Mouse (Mus musculus): ENCODE data around the gene Cd164l2. TPM values are rescaled to one million over a fixed set of nuclear protein-coding genes. Genes with fewer than 3 reads are reported as not detected.
A peak's percentile ranks its signal among the peaks of the same experiment; 100 is the strongest.

The Cd164l2 gene
- total RNA-seq, 2 experiments from 2014 or later = 3.7 to 5.8 TPM

DNA sequence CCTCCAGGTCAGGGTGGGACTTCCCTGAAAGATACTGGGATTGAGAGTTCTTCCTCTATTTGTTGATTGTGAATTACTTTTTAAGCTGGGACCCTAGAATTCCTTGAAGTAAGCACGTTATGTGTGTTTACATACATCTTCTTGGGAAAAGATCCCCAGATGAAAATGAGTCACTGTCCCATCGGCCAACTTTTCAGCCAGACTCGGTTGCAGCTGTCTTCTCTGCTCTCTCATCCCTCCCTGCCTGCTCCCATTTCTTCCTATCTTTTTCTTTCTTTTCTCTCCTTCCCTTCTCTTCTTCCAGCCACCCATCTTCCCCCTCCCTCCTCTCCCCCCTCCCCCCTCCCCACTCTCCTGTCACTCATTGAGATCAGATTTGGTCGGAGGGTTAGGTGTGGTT, 16.9 kb upstream of the Cd164l2 start:
- DNase-seq = no peak

DNA sequence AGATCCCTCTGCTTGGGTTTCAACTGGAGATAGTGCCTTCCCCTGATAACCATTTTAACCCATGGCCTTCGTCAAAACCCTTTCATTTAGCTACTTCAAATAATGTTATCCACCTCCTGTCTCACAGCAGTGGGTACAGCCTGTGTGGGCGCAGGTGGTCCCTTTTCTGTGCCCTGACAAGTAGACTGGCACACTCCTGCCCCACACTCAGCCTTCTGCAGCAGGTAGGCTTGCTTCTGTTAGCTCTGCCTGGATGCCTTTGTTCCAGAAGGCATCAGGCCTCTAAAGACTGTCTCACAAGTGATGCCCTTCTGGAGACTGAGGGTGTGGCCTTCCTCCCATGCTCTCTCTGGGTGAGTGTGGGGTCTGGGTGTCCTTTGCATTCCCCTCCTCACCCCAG, 15.8 kb upstream of the Cd164l2 start:
- DNase-seq = no peak

DNA sequence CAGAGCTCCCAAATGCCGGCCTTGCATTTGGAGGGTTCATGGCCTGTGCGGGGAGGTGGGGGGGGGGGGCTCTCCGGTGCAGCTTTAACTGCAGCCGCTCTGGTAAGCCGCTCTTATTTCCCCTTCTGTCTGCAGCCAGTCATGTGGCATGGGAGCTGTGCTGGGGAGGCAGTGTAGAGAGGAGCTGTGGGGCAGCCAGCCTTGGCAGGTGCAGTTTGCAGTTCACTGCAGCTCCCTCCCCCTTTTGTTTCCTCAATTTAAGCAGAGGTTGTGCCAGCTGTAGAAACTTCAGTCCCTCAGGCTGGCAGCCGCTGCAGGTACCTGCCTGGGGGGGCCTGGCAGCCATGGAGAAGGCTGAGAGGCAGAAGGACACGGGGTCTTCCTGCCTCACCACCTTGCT, 15.1 kb upstream of the Cd164l2 start:
- DNase-seq = no peak

DNA sequence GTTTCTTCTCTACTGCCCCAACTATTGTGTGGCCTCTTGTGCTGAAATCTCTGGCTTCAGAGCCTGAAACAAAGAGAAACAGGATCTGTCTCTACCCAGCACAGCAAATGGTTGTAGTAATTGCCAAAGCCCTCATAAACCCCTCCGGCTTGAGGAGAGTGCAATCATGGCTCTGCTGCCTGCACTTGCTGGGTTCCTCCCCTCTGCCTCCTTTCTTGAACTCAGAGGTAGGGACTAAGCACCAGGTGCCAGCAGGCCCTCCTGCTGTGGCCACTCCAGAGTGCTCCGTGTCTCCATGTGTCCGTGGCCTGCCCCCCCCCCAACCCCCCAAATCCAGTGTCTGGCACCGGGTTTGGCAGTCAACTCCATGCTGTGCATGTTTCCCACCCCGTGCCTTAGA, 14.6 kb upstream of the Cd164l2 start:
- DNase-seq = no peak

DNA sequence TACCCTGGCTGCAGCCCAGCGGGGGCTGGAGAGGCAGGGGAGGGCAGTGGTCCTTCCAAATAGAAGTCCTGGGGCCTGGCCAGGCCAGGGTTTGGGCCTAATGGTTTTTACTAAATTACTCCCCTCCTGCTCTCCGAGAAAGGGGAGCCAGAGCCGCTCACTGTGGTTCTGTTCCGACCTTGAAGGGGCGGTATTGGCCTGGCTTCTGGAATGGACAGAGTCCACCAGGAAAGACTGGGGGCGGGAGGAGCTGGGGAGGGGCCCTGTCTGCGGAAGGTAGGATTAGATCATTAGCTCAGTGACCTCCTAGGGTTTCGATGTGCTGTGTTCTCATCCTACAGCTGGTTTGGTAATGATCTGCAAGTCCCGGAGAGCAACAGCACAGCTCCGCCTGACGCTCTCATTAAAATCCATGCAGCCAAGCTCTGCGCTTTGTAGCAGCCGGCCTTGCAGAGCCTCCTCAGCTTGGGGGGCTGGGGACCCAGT, 14.1 kb upstream of the Cd164l2 start:
- DNase-seq = no peak

DNA sequence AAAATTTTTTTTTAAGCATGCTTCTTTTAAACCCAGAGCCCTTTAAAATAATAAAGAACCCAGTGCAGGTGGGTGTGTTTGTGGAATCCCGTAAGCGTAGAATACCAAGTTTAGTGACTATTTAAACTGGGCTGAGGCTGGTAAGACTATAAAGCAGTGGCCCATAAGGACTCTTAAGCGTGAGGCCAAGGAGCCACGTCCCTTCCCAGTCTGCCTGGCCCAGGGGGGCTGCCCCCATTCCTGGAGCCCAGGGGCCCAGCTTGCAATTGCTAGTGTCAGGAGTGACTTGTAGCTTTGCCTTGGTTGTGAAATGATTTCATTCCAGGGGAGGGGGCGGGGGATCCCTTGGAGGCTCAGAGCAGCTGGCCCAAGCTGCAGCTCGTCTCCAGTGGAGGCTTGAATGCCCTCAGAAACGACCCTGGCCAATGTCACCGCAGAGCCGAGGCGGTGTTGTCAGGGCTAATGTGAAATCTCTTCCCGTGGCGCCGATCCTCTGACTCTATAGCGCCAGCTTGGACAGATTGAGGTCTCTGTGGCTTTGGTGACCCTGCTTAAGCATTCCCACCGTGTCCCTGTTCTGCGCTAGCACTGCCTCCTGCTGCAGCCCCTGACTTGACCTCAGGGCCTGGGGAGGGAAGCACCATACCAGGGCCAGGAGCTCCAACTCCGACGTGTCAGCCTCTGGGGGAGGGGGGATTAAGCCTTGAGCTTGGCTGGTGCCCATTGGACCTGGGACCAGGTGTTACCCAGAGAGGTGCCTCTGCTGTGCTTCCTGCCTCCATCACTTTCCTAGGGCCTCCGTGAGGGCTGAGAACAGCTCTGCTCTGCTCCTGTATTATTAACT, 13.4 kb upstream of the Cd164l2 start:
- DNase-seq = no peak

DNA sequence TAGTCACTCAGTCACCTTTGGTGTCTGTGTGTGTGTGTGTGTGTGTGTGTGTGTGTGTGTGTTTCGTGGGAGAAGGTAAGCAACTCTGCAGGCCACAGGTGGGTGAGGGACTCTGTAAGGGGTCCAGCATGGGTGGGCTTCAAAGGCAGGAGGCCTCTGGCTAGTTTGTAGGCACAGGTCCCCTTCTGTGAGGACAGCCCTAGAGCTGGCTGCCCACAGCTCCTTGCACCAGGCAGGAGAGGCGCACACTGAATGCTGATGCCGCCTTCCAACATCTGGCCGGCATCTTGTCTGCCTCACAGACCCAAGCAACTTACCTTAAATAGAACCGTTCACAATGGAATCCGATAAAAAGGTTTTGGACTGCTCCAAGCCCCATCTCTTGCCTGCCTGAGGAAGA, 12.2 kb upstream of the Cd164l2 start:
- no peak for DNase-seq

DNA sequence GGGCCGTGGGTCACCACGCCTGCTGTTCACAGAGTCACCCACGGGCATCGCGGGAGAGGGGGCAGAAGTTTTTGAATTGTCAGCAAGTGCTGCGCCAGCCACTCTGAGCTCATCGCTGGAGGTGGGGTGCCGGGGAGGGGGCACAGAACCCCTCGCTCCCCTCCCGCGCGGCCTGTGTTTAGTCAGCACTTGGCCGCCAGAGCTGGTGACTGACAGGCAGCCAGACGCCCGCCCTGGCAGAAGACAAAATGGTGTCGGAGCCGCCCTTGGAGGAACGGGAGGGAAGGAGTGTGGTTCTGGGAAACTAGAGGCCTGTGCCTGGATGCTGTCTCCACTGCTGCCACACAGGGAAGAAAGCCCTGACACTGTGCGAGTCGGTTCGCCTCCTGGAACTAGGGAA, 11.6 kb upstream of the Cd164l2 start:
- DNase-seq = peak; percentile 50 to 54

DNA sequence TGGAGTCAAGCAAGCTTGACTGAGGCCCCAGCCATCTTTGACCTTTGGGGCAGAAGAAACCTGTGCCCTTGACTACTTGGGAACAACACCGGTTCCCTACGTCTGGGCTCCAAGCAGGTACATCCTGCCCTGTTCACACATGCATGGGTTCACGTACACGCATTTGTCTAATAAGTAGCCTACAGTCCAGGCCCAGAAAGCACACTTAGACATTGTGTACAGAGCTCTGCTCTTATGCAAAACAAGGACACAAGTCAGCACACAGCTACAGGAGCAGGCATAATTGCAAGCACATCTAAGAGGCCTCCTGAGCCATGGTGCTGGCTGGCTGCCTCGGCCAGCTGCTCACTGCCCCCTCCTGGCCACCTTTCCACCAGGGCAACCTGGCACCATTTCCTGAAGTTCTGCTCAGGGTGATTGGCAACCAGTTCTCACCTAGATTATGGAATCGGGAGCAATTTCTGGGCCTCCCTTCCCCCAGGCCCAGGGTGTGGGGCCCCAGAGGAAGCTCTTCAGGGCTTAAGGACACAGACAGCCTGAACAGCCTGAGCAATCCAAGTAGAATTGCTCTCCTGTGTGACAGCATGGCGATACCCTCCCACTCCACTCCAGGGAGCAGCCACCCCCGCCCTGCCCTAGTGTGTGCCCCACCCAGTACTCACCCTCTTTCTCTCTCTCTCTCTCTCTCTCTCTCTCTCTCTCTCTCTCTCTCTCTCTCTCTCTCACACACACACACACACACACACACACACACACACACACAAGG, 10.7 kb upstream of the Cd164l2 start:
- DNase-seq = peak in 1 of 2 experiments; percentile 42

DNA sequence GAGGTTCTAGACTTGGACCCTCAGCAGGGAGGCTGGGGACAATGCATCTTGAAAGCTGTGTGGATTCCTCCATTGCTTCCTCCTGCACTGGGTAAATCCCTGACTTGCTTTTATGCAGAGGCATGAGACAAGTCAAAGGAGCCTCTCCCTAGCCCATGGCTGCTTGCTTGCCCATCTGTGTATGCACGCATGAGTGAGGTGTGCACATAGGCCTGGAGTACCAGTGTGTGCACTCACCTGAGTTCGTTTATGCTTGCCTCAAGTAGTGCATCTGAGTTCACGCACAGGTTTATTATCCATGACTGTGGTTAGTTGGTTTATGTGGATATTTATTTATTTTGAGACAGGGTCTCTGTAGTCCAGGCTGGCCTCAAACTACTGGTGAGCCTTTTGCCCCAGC, 9.7 kb upstream of the Cd164l2 start:
- no peak for DNase-seq

DNA sequence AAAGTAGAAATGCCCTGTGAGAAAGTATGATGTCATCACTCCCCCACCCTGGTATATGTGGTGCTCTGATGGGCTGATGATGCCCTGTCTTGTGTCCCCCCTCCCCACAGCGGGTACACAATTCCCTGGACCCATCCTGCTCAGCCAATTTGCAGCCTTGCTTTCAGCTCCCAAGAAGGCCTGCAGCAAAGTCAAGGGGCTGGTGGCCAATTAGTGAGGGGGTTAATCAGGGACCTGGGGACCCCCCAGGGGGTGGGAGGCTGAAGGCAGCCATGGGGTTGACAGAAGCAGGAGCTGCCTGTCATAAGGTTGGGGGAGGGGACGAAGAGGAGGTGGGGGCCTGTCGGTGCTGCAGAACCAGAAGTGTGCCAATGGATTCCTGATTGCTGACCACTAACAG, 8.3 kb upstream of the Cd164l2 start:
- no peak for DNase-seq

DNA sequence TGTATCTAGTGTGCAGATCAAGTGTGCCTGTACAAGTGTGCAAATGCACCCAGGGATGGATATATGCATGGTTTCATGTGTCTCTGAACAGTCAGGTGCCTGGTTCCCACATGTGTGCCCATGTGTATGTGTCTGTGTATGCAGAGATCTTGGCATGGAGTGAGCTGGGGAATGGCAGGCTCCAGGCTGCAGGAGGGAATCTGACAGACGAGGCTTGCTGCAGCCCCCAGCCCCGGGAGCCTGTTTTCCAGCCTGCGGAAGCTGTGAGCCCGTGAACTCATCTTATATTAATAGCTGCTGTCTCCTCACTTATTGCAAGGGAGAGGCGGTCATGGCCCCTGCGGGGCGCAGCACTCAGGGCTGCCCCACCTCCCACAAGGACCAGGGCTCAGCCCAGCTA, 7.6 kb upstream of the Cd164l2 start:
- DNase-seq = no peak

DNA sequence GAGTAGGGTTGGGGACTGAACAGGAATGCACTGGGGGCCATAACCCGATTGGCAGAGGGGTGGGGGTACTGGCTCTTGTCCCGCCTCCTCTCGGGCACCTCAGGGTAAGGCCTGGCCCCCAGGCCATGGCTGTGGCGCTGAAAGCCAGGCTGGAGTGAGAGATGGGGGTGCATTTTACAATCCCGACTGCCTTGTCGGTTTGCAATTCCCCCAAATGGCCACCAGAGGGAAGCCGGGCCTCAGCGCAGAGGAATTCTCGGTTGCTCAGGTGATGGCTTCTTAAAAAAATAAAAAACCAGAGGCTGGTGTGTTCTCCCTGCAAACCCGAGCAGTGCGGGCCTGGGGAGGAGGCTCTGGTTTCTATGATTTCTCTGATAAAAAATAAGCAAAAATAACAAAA, 2.6 kb upstream of the Cd164l2 start:
- peak in 1 of 2 experiments; percentile 45 for DNase-seq

DNA sequence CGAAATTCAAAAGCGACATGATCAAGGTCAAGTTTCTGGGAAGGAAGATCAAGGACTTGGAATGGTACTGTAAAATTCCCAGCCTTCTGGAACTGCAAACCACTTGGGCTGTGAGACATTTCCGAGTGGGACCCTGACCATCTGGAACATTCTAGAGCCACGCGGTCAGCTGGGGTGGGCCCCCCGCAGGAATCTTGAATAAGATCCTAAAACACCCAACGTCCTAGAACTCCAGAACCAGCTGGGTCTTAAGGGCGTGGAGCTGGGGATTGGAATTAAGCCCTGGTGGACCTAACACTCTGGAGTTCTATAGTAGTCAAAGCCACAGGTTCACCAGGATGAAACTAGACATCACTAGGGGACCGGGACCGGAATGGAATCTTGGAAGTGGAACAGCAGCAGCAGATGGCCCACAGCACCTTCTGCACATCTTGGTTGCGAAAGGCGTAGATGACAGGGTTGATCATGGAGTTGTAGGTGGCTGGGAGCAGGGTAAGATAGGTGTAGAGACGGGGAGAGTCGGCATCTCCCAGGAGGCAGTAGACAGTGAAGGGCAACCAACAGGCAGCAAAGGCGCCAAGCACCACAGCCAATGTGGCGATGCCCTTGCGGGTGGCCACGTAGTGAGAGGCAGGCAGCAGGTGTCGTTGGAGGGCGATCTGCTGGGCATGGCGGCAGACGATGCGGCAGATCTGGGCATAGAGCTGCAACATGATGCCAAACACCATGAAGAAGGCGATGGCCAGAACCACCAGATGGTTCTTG, 1.7 kb upstream of the Cd164l2 start:
- no peak for DNase-seq

DNA sequence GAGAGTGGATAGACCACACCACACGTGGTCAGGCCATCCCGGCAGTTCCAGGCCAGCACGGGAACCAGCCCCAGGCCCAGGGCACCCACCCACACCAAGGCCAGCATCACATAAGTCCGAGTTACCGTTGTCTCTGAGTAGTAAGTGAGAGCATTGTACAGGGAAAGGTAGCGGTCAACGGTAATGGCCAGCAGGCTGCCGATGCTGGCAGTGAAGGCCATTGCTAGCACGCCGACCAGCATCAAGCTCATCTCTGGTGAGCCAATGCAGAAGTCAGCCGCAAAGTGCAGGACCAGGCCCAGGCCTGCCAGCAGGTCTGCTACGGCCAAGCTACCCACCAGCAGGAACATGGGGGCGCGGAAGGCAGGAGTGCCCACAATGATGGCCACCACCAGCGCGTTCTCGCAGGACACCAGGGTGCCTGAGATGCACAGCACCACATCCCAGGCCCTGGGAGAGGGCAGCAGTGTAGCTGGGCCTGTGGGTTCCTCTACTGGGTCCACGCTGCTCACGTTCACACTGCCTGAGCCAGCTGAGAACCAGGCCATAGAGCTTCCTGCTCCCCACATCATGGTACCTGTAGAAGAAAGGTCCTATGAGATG, 1.0 kb upstream of the Cd164l2 start:
- DNase-seq = no peak

DNA sequence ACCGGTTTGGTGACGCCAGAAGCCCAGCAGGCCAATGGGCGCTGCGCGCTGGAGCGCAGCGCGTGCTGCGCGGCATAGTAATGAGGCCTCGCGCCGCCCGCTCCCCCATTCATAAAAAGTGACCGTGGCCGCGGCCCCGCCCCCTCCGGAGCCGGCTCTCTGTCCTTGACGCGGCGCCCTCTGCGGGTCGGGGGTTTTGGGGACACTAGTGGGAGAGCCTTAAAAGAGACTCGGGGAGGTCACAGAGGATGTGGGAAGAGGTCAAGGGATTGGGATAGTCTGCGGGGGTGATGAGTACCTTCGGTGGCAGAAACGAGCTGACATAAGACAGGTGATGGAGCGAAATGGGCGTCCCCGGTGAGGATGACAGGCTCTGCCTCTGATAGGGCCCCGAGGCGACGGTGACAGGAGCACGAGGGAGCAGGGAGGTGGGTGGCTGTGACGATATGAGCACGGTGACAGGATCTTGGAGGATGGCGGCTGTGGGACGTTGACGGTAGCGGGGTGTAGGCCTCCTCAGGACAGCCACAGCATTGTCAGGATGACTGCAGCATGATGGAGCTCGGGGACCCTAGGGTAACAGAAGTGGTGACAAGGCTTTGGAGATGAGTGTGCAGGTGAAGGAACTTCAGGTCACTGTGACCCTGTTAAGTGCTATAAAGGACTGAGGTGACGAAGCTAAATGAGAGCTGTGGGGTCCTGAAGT, 784 bp downstream of the Cd164l2 start:
- DNase-seq = peak; percentile 81 to 82

DNA sequence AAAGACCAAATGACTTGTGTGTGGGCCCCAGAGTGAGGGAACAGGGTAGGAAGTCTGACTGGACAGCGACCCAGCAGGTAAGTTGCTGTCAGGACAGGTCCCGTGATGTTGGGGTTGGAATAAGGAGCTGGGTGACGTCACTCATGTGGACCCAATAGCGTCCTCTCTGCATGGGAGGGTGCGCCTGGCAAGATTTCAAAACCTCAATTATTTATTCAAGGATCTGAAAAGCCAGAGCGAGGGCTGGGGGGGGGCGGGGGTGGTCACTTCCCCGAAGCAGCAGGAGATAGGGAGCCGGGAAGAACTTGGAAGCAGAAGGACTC, 1.3 kb downstream of the Cd164l2 start:
- DNase-seq = no peak

DNA sequence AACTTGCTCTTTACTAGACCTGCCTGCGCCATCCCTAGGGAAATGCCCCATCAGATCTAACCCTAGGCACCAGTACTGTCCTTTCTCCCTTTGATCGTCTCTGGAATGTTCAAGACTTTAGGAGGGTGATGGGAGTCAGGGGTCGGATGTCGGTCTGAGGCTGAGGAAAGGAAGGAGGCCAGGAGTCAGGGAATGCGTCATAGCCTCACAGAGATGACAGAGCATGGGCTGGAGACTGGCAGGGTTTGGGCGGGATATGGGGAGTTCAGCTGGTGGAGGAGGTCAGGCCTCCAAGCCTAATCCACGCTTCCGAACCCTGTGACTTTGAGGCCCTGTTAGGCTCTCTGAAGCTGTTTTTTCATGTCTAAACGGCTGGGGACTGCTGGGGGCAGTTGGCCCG, 1.7 kb downstream of the Cd164l2 start:
- DNase-seq = no peak

DNA sequence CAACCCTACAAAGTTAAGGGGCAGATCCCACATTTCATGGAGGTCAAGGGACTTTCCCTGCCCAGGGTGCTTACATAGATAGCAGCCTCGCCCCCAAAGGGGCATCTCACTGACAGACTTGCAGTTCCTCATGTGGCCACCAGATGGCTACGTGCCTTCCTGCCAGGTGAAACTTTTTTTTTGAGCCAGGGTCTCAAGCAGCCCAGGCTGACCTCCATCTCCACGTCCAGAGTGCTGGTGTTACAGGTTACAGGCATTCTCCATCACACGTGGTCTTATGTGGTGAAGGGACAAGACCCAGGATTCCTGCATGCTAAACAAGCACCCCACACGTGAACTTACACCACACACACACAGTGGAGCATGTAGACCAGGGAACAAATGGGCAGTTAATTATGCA, 5.7 kb downstream of the Cd164l2 start:
- DNase-seq = peak; percentile 39 to 50

DNA sequence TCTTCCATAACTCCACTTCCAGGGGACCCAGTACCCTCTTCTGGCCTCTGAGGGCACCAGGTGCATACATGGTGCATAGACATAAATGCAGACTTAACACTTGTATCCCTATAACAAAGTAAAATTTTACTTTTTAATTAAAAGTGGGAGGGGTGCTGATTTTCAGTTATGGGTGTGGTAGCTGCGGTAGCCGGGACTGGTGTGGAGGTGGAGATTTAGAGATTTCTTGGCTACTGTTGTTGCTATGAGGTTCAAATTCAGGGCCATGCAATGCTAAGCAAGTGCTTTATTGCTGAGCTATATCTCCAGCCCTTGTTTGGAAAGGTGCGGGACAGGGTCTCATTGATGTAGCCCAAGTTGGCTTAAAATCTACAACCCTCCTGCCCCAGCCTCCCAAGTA, 6.8 kb downstream of the Cd164l2 start:
- DNase-seq = no peak

DNA sequence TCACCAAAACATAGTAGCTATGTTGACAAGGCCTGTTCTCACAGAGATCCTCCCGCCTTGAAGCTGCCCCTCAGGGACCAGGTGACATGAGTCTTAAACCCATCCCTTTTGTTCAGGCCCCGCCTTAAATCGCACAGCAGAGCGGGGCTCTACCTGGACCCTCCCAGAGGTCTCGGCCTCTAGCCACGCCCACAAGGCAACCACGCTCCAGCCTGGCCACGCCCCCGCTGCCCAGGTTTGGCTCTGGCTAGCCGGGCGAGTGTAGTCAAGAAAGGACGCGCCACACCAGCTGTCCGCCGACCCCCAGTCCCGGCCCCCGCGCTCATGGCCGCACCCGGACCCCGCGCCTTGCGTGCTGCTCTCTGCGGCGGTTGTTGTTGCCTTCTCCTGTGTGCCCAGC, 8.7 kb downstream of the Cd164l2 start:
- no peak for DNase-seq

DNA sequence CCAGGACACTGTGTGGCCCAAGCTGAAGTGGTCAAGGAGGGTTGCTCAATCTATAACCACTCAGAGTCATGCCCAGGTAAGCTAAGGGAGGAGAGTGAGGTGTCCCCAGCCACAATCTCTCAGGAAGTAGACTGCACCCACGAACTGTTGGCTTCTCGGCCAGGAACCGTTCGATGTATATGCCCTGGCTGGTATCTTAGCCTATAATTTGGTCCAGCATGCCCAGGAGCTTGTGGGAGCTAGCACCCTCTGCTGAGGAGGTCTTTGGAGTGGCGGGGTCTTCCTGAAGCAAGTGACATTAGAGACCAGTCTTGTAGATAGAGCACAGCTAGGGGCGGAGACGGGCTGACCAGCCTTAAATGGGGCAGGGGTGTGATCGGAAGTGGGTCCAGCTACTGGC, 9.8 kb downstream of the Cd164l2 start:
- no peak for DNase-seq
